Mouse (Mus musculus) kidney, embryonic 16.5 days (tissue): ENCODE results near the gene Ablim2. TPM values are rescaled to one million over a fixed set of nuclear protein-coding genes. Genes with fewer than 3 reads are reported as not detected.

Experiments
- ATAC-seq: fragments of 200-750 bp; cut with Nextera tagmentation; 2 replicates; pipeline ENCODE4 v1.8.0; 2017; ENCODE audit warnings: moderate TSS enrichment; ENCODE audit not compliant: low FRiP score, low TSS enrichment
- H3K27ac ChIP-seq: fragments of 300-500 bp; sonication (generic); 2 replicates; pipeline ENCODE4 v1.5.1; 2014; ENCODE audit warnings: low read length
- H3K27me3 ChIP-seq: fragments of 300-500 bp; sonication (generic); 2 replicates; pipeline ENCODE4 v1.6.1; 2014; ENCODE audit warnings: low read length, control low read depth, mixed read lengths; ENCODE audit not compliant: insufficient read depth
- H3K36me3 ChIP-seq: fragments of 300-500 bp; sonication (generic); 2 replicates; pipeline ENCODE4 v1.6.1; 2014; ENCODE audit warnings: low read length, control low read depth, mixed read lengths; ENCODE audit not compliant: insufficient read depth
- H3K4me1 ChIP-seq: fragments of 300-500 bp; sonication (generic); 2 replicates; pipeline ENCODE4 v1.6.1; 2014; ENCODE audit warnings: low read length, control low read depth, mixed read lengths; ENCODE audit not compliant: insufficient read depth
- H3K4me2 ChIP-seq: fragments of 300-500 bp; sonication (generic); replicated peaks from 2 replicates; pipeline ENCODE4 v1.6.1; 2014; ENCODE audit warnings: low read depth, low read length
- H3K4me3 ChIP-seq: fragments of 300-500 bp; sonication (generic); 2 replicates; pipeline ENCODE4 v1.5.1; 2014; ENCODE audit warnings: mild to moderate bottlenecking, low read length
- H3K9ac ChIP-seq: fragments of 300-500 bp; sonication (generic); replicated peaks from 2 replicates; pipeline ENCODE4 v1.6.1; 2014; ENCODE audit warnings: low read length
- H3K9me3 ChIP-seq: fragments of 300-500 bp; sonication (generic); 2 replicates; pipeline ENCODE4 v1.6.1; 2016; ENCODE audit warnings: low read length, control low read depth
- WGBS: fragments of 180-500 bp; shearing (Covaris S2); extraction: QIAGEN DNeasy Blood & Tissue Kit; methylation state at CpG from one replicate; pipeline ENCODE4 v1.1.7; 2014; 5-methylcytosine and 5-hydroxymethylcytosine counted together
- polyA plus RNA-seq: library from polyadenylated mRNA; unstranded; fragments of >200 nt; fragmentation: Nextera tagmentation; extraction: Ambion mirVana; gene quantifications from 2 replicates; pipeline ENCODE4 v1.2.1, GENCODE M21; 2015

Gene Ablim2
- polyA plus RNA-seq, 1 experiment from 2014 or later = 2.8 TPM

- H3K4me1 ChIP-seq = no peaks in the 10 kb centered on the region
- no peaks in the 10 kb centered on the region for H3K27me3 ChIP-seq
- H3K36me3 ChIP-seq = no peaks in the 10 kb centered on the region
- no peaks in the 10 kb centered on the region for H3K9me3 ChIP-seq
- H3K9ac ChIP-seq = no peak overlapping the region
- ATAC-seq = no peak
- H3K27ac ChIP-seq = no peak overlapping the region
- 40% methylated on average over 11 of the region's 11 CpGs for WGBS
- no peak overlapping the region for H3K4me3 ChIP-seq
- no peak overlapping the region for H3K4me2 ChIP-seq
Measured at GRCm38 (mm10) chr5:35884262-35884661, 126.6 kb downstream of the Ablim2 start.

- Histone ChIP-seq H3K4me3 (no peak overlapping the region), H3K4me1 (no peaks in the 10 kb centered on the region), H3K9ac (no peak overlapping the region), H3K9me3 (no peaks in the 10 kb centered on the region), H3K27me3 (no peaks in the 10 kb centered on the region), H3K36me3 (no peaks in the 10 kb centered on the region), H3K27ac (no peak overlapping the region), H3K4me2 (no peak overlapping the region)
- WGBS = 86% methylated on average over 5 of the region's 5 CpGs
- no peak for ATAC-seq
Measured at GRCm38 (mm10) chr5:35884689-35885088, 127.0 kb downstream of the Ablim2 start.

- no peak for ATAC-seq
- Histone ChIP-seq H3K27ac (no peak overlapping the region), H3K9me3 (no peaks in the 10 kb centered on the region), H3K4me1 (peaks cover 8% of the 10 kb centered on the region), H3K36me3 (no peaks in the 10 kb centered on the region), H3K4me3 (no peak overlapping the region), H3K9ac (no peak overlapping the region), H3K27me3 (no peaks in the 10 kb centered on the region), H3K4me2 (no peak overlapping the region)
- WGBS = 55% methylated on average over 9 of the region's 9 CpGs
Measured at GRCm38 (mm10) chr5:35888959-35889358, 131.3 kb downstream of the Ablim2 start.

GRCm38 (mm10) chr5:35889641-35890040 lies 132.0 kb downstream of the Ablim2 start:
- Histone ChIP-seq H3K27ac (no peak overlapping the region), H3K4me1 (peaks cover 11% of the 10 kb centered on the region), H3K27me3 (no peaks in the 10 kb centered on the region), H3K36me3 (no peaks in the 10 kb centered on the region), H3K4me2 (no peak overlapping the region), H3K9me3 (no peaks in the 10 kb centered on the region), H3K4me3 (no peak overlapping the region), H3K9ac (no peak overlapping the region)
- 49% methylated on average over 2 of the region's 2 CpGs for WGBS
- no peak for ATAC-seq

- H3K4me2 ChIP-seq = no peak overlapping the region
- no peak overlapping the region for H3K27ac ChIP-seq
- H3K4me1 ChIP-seq = peaks cover 25% of the 10 kb centered on the region
- H3K4me3 ChIP-seq = no peak overlapping the region
- no peaks in the 10 kb centered on the region for H3K27me3 ChIP-seq
- ATAC-seq = no peak
- no peaks in the 10 kb centered on the region for H3K36me3 ChIP-seq
- 84% methylated on average over 13 of the region's 13 CpGs for WGBS
- H3K9ac ChIP-seq = no peak overlapping the region
- no peaks in the 10 kb centered on the region for H3K9me3 ChIP-seq
Measured at GRCm38 (mm10) chr5:35890985-35891730, 133.5 kb downstream of the Ablim2 start.

DNA sequence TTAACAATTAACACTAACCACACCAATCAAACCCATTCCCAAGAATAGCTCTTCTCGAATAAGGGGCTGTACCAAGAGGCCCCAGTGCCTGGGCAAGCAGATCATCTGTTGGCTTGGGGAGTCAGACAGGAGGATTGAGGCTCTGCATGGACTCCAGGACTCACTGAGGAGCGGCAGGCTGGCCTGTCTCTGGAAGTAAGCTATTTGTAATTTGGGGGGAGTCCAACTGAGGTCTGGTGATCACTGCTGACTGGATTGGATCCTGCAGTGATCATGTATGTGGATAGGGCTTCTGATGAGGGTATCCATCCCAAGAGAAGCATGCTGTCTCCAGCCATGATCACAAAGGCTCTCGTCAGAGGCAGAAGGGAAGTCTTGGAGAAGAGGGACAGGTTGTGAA lies 134.7 kb downstream of the Ablim2 start:
- no peaks in the 10 kb centered on the region for H3K27me3 ChIP-seq
- 80% methylated on average over 3 of the region's 3 CpGs for WGBS
- peak overlapping the region; percentile 92 for H3K4me2 ChIP-seq

GRCm38 (mm10) chr5:35893093-35893804 lies 135.6 kb downstream of the Ablim2 start, which contains the start of gene Afap1:
Gene Afap1 (plus strand): TSS chr5:35893319.
- Histone ChIP-seq H3K27me3 (no peaks in the 10 kb centered on the region), H3K4me1 (peaks cover 43% of the 10 kb centered on the region), H3K4me3 (peak within 1 kb of the TSS; percentile 79), H3K9me3 (no peaks in the 10 kb centered on the region), H3K9ac (peak within 1 kb of the TSS; percentile 78), H3K4me2 (peak within 1 kb of the TSS; percentile 92), H3K27ac (peak within 1 kb of the TSS; percentile 87), H3K36me3 (no peaks in the 10 kb centered on the region)
- 0% methylated on average over 48 of the region's 49 CpGs for WGBS
- peak; percentile 94 for ATAC-seq

More for the DNA sequence above, 134.7 kb downstream of the Ablim2 start:
- H3K4me1 ChIP-seq = peaks cover 37% of the 10 kb centered on the region
- H3K9ac ChIP-seq = no peak overlapping the region
- ATAC-seq = no peak
- H3K9me3 ChIP-seq = no peaks in the 10 kb centered on the region
- H3K27ac ChIP-seq = no peak overlapping the region
- H3K36me3 ChIP-seq = no peaks in the 10 kb centered on the region
- no peak overlapping the region for H3K4me3 ChIP-seq

- Histone ChIP-seq H3K27me3 (no peaks in the 10 kb centered on the region), H3K9ac (peak overlapping the region; percentile 78), H3K9me3 (no peaks in the 10 kb centered on the region), H3K4me3 (peak overlapping the region; percentile 79), H3K36me3 (no peaks in the 10 kb centered on the region), H3K4me1 (peaks cover 48% of the 10 kb centered on the region), H3K27ac (peak overlapping the region; percentile 87), H3K4me2 (peak overlapping the region; percentile 92)
- ATAC-seq = peak; percentile 52
- under 1% methylated on average over 21 of the region's 21 CpGs for WGBS
Measured at GRCm38 (mm10) chr5:35893805-35894260, 136.2 kb downstream of the Ablim2 start.

DNA sequence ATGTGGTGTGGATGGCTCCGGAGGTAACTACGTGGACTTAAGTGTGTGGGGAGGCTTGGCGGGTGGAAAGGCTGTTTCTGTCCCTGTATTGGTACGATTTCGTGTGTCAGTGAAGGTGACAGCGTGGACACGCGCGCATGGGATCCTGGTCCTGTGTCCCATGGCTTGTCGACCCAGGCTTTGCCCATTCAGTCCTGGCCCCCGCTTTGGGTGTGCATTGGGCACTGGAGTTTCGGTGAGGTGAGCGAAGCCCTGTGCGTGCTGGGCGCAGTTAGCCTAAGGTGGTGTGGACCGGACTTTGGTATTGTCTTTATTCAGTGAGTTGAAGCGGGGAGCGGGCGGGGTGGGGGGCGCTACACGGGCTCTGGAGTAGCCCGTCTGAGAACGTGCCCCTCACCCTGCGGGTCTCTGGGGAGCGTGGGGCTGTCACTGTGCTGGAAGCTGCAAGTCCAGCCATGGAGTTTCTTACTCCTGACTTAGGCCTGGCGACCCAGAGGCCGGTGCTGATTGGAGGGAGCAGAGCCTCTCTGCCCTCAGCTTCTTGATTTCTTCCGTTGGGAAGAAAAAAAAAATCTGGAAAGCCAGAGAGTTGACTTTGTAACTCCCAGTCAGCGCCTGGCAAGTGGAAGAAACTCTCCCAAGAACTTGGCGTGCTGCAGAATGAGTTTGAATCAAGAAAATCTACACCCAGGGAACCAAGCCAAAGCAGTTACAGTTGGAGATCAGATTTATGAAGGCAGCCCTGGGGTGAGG lies 136.8 kb downstream of the Ablim2 start:
- ATAC-seq = no peak
- H3K9me3 ChIP-seq = no peaks in the 10 kb centered on the region
- no peaks in the 10 kb centered on the region for H3K36me3 ChIP-seq
- H3K27ac ChIP-seq = peak overlapping the region; percentile 87
- no peaks in the 10 kb centered on the region for H3K27me3 ChIP-seq
- H3K4me3 ChIP-seq = peak overlapping the region; percentile 79
- peak overlapping the region; percentile 92 for H3K4me2 ChIP-seq
- WGBS = 4% methylated on average over 30 of the region's 30 CpGs
- peak overlapping the region; percentile 78 for H3K9ac ChIP-seq
- peaks cover 51% of the 10 kb centered on the region for H3K4me1 ChIP-seq
